Mouse (Mus musculus): Measurements from ENCODE around the gene Ifitm10. TPM values are rescaled to one million over a fixed set of nuclear protein-coding genes. Genes with fewer than 3 reads are reported as not detected.
"Not testable (repeated sequence)": the region's sequence is repeated elsewhere in the genome, so short reads cannot be mapped to it uniquely, and the experiment has no call there.

The Ifitm10 gene
- polyA plus RNA-seq, 1 experiment from 2014 or later: 4.0 TPM

GRCm38 (mm10) chr7:142314600-142315285, 58.8 kb downstream of the Ifitm10 start:
- Histone ChIP-seq H3K9me3 (no peaks in the 10 kb centered on the region), H3K36me3 (no peaks in the 10 kb centered on the region), H3K27ac (no peak overlapping the region), H3K4me3 (no peak overlapping the region), H3K4me2 (no peak overlapping the region), H3K4me1 (peaks cover 10% of the 10 kb centered on the region; the same call in 1 of the 2 replicates), H3K9ac (no peak overlapping the region), H3K27me3 (no peaks in the 10 kb centered on the region)
- ATAC-seq (ENCODE audit: insufficient number of reproducible peaks, low FRiP score, low TSS enrichment, low read depth): no peak
- 54% methylated on average over 5 of the region's 5 CpGs for WGBS

- not testable (repeated sequence) for H3K9me3 ChIP-seq; H3K4me1 ChIP-seq; H3K27me3 ChIP-seq; ATAC-seq (ENCODE audit: insufficient number of reproducible peaks, low FRiP score, low TSS enrichment, low read depth); H3K27ac ChIP-seq; H3K4me2 ChIP-seq; H3K36me3 ChIP-seq; H3K9ac ChIP-seq; H3K4me3 ChIP-seq
- 79% methylated on average over 1 of the region's 1 CpGs for WGBS
These were observed 69.6 kb downstream of the Ifitm10 start for GRCm38 (mm10) chr7:142303929-142304328.

GRCm38 (mm10) chr7:142303249-142303648, 70.3 kb downstream of the Ifitm10 start, which contains the start of gene Krtap5-4:
Gene Krtap5-4 (plus strand): TSS chr7:142303549.
- Histone ChIP-seq H3K36me3 (no peaks in the 10 kb centered on the region), H3K9ac (no peak within 1 kb of the TSS), H3K4me2 (no peak within 1 kb of the TSS), H3K4me1 (no peaks in the 10 kb centered on the region), H3K9me3 (no peaks in the 10 kb centered on the region), H3K4me3 (no peak within 1 kb of the TSS), H3K27me3 (peaks cover 2% of the 10 kb centered on the region; the same call in 1 of the 2 replicates), H3K27ac (no peak within 1 kb of the TSS)
- ATAC-seq (ENCODE audit: insufficient number of reproducible peaks, low FRiP score, low TSS enrichment, low read depth): no peak
- 47% methylated on average over 3 of the region's 3 CpGs for WGBS

GRCm38 (mm10) chr7:142297018-142297417, 76.5 kb downstream of the Ifitm10 start, which contains the start of gene Krtap5-1:
Gene Krtap5-1 (minus strand): TSS chr7:142297118.
- not testable (repeated sequence) for H3K9me3 ChIP-seq; H3K9ac ChIP-seq; H3K4me3 ChIP-seq; H3K27me3 ChIP-seq; H3K36me3 ChIP-seq; H3K27ac ChIP-seq; H3K4me1 ChIP-seq; ATAC-seq (ENCODE audit: insufficient number of reproducible peaks, low FRiP score, low TSS enrichment, low read depth); H3K4me2 ChIP-seq

- not testable (repeated sequence) for H3K4me1 ChIP-seq; H3K4me3 ChIP-seq; H3K36me3 ChIP-seq; H3K4me2 ChIP-seq; H3K9me3 ChIP-seq; ATAC-seq (ENCODE audit: insufficient number of reproducible peaks, low FRiP score, low TSS enrichment, low read depth); H3K27me3 ChIP-seq; H3K9ac ChIP-seq; H3K27ac ChIP-seq
- 18% methylated on average over 4 of the region's 4 CpGs for WGBS
These were observed 77.4 kb downstream of the Ifitm10 start for GRCm38 (mm10) chr7:142296108-142296507.

- Histone ChIP-seq H3K9me3 (no peaks in the 10 kb centered on the region), H3K27me3 (no peaks in the 10 kb centered on the region; the same call in 1 of the 2 replicates), H3K4me1 (no peaks in the 10 kb centered on the region), H3K4me2 (no peak overlapping the region), H3K27ac (no peak overlapping the region), H3K4me3 (no peak overlapping the region), H3K9ac (no peak overlapping the region), H3K36me3 (no peaks in the 10 kb centered on the region)
- no peak for ATAC-seq (ENCODE audit: insufficient number of reproducible peaks, low FRiP score, low TSS enrichment, low read depth)
These were observed 78.1 kb downstream of the Ifitm10 start for GRCm38 (mm10) chr7:142295418-142295817.

- H3K27me3 ChIP-seq; H3K4me2 ChIP-seq; H3K36me3 ChIP-seq; H3K4me3 ChIP-seq; ATAC-seq (ENCODE audit: insufficient number of reproducible peaks, low FRiP score, low TSS enrichment, low read depth); H3K4me1 ChIP-seq; H3K9me3 ChIP-seq; H3K27ac ChIP-seq; H3K9ac ChIP-seq: not testable (repeated sequence)
- 0% methylated on average over 2 of the region's 2 CpGs for WGBS
These were observed 79.7 kb downstream of the Ifitm10 start for GRCm38 (mm10) chr7:142293851-142294250.

GRCm38 (mm10) chr7:142285910-142286612, 87.5 kb downstream of the Ifitm10 start:
- WGBS: 43% methylated on average over 9 of the region's 9 CpGs
- not testable (repeated sequence) for H3K4me3 ChIP-seq, H3K36me3 ChIP-seq

GRCm38 (mm10) chr7:142285130-142285835, 88.3 kb downstream of the Ifitm10 start:
- peak overlapping the region; percentile 94 for H3K27ac ChIP-seq
- H3K27me3 ChIP-seq: no peaks in the 10 kb centered on the region; the same call in 1 of the 2 replicates
- H3K4me2 ChIP-seq: peak overlapping the region; percentile 72
- peak overlapping the region; percentile 54 for H3K4me3 ChIP-seq
- peaks cover 14% of the 10 kb centered on the region for H3K4me1 ChIP-seq
- ATAC-seq (ENCODE audit: insufficient number of reproducible peaks, low FRiP score, low TSS enrichment, low read depth): no peak
- H3K36me3 ChIP-seq: no peaks in the 10 kb centered on the region
- no peaks in the 10 kb centered on the region for H3K9me3 ChIP-seq
- 13% methylated on average over 23 of the region's 23 CpGs for WGBS
- H3K9ac ChIP-seq: 0 out of 2 replicates have a peak overlapping the region, but pooled peaks have one; percentile 58

More at GRCm38 (mm10) chr7:142285910-142286612, 87.5 kb downstream of the Ifitm10 start:
- not testable (repeated sequence) for H3K9ac ChIP-seq; H3K27me3 ChIP-seq; H3K27ac ChIP-seq; H3K9me3 ChIP-seq; H3K4me2 ChIP-seq; ATAC-seq (ENCODE audit: insufficient number of reproducible peaks, low FRiP score, low TSS enrichment, low read depth)
- peaks cover 14% of the 10 kb centered on the region for H3K4me1 ChIP-seq

- no peaks in the 10 kb centered on the region for H3K36me3 ChIP-seq
- WGBS: 0% methylated on average over 19 of the region's 19 CpGs
- peak overlapping the region; percentile 58 for H3K9ac ChIP-seq
- H3K27me3 ChIP-seq: no peaks in the 10 kb centered on the region; the same call in 1 of the 2 replicates
- H3K4me3 ChIP-seq: peak overlapping the region; percentile 54
- peak; percentile 81; the same call in 1 of the 2 replicates for ATAC-seq (ENCODE audit: insufficient number of reproducible peaks, low FRiP score, low TSS enrichment, low read depth)
- H3K27ac ChIP-seq: peak overlapping the region; percentile 94
- H3K4me2 ChIP-seq: peak overlapping the region; percentile 72
- H3K9me3 ChIP-seq: no peaks in the 10 kb centered on the region
- H3K4me1 ChIP-seq: peaks cover 14% of the 10 kb centered on the region
These were observed 88.9 kb downstream of the Ifitm10 start for GRCm38 (mm10) chr7:142284615-142285080.

GRCm38 (mm10) chr7:142284023-142284591, 89.4 kb downstream of the Ifitm10 start:
- Histone ChIP-seq H3K9ac (peak overlapping the region; percentile 58), H3K36me3 (no peaks in the 10 kb centered on the region), H3K9me3 (no peaks in the 10 kb centered on the region), H3K27ac (peak overlapping the region; percentile 94), H3K4me1 (peaks cover 14% of the 10 kb centered on the region), H3K27me3 (no peaks in the 10 kb centered on the region; the same call in 1 of the 2 replicates), H3K4me3 (peak overlapping the region; percentile 54), H3K4me2 (peak overlapping the region; percentile 72)
- under 1% methylated on average over 38 of the region's 38 CpGs for WGBS
- ATAC-seq (ENCODE audit: insufficient number of reproducible peaks, low FRiP score, low TSS enrichment, low read depth): 0 out of 2 replicates have a peak, but pooled peaks have one; percentile 67

All from limb, embryonic 15.5 days (tissue).